Mouse (Mus musculus) kidney, adult 2 months (tissue): ENCODE data around the gene Fgr.

Experiments used
- CTCF ChIP-seq: fragments of 200-500 bp; conservative IDR thresholded peaks from 2 replicates; pipeline ENCODE4 v1.5.1; 2011; ENCODE audit warnings: low read depth, mild to moderate bottlenecking, control low read depth, low read length, moderate library complexity, mixed read lengths; ENCODE audit not compliant: insufficient read depth, insufficient read length
- POLR2A ChIP-seq: fragments of 200-500 bp; IDR thresholded peaks from one replicate; pipeline ENCODE4 v1.6.1; 2011; ENCODE audit warnings: low read depth, low read length, control low read depth

DNA sequence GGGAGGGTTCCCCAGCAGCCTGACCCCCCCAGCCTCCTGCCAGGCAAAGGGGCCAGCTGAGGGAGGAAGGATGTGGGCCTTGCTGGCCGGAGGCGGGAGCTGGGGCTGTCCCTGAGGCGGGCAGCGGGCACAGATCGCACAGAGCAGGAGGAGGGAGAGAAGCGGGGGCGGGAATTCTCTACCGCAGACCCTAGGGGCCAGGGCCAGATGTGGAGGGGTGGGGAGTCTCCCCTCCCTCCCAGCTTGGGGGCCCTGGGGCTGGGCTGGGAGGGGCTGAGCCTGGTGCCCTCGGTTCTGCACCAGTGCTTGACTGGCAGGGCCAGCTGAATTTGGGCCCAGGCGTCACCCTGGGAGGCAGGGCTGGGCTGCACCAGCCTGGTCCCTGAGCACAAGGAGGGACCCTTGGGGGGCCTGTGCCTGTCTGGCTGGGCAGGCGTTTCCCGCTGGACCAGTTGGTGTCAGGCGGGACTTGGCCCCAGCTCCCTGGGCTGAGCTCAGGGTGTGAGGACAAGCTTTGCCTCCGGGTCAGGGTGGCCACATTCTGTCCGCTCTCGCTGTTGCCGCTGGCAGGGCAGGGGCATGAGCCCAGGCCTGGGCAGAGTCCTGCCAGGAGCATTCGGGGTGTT, 39.5 kb downstream of the Fgr start:
- TF ChIP-seq CTCF, result no peak
- TF ChIP-seq POLR2A, result no peak
